In the genomic region with DNA sequence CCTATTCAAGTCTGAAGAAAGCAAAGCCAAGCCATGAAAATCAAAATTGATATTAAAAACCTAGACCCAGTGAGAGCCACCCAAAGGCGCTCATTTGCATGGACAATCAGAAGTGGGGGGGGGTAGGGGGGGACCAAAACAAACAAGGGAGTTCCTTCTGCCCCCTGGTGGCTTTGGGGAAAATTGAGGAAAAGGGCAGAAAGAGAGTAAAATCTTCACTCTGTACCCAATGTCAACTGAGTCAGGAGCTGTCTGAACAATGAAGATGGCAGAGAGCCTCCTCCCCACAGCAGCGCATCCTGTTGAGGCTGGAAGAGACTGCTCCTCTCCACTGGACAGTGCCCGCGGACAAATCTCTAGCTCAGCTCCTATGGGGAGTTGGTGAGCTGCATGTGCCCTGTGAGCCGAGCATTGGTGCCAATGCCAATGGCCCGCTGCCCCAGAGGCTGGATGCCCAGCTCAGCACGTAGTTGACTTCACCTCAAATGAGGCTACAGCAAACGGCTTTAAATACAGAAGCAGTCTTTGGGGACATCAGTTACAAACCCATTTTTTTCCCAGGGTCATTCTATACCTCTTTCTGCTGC, we compare ENCODE assay signal across 8 mouse cellular contexts.
DNase-seq lines count a peak whose midpoint lies in the region; ATAC-seq lines count a peak whose summit lies in the region.

No protein-coding gene starts in this region.

- H3K4me2 ChIP-seq in heart, embryonic 12.5 days = no peak overlapping the region
- no peak overlapping the region for H3K4me2 ChIP-seq in forebrain, embryonic 15.5 days (replicated peaks)
- no peak overlapping the region for H3K4me2 ChIP-seq in midbrain, embryonic 14.5 days (ENCODE audit: low read length)

- no peak overlapping the region for H3K4me3 ChIP-seq in heart, embryonic 12.5 days
- no peak overlapping the region for H3K4me3 ChIP-seq in forebrain, embryonic 15.5 days
- no peak overlapping the region for H3K4me3 ChIP-seq in midbrain, embryonic 14.5 days (replicated peaks; ENCODE audit: low read depth, low read length)

- ATAC-seq in heart, embryonic 12.5 days (ENCODE audit: insufficient number of reproducible peaks, low FRiP score) = no peak
- ATAC-seq in forebrain, embryonic 15.5 days (replicated peaks) = 0 out of 2 replicates have a peak, but pooled peaks have one; percentile 15
- no peak for ATAC-seq in midbrain, embryonic 14.5 days (ENCODE audit: low FRiP score, low TSS enrichment)
- no peak for ATAC-seq in monocyte, adult 5-6 weeks (replicated peaks; ENCODE audit: insufficient number of reproducible peaks, low FRiP score, low TSS enrichment, poor library complexity, severe bottlenecking)

- no peak overlapping the region for H3K27ac ChIP-seq in heart, embryonic 12.5 days (ENCODE audit: poor library complexity, severe bottlenecking)
- peak overlapping the region; percentile 74 for H3K27ac ChIP-seq in forebrain, embryonic 15.5 days (replicated peaks)
- peak overlapping the region; percentile 61; the same call in 1 of the 2 replicates for H3K27ac ChIP-seq in midbrain, embryonic 14.5 days (replicated peaks; ENCODE audit: low read depth, low read length)

- 82% methylated on average over 8 of the region's 8 CpGs for WGBS in heart, embryonic 12.5 days
- 71% methylated on average over 8 of the region's 8 CpGs for WGBS in forebrain, embryonic 15.5 days
- 67% methylated on average over 8 of the region's 8 CpGs for WGBS in midbrain, embryonic 14.5 days

- no peaks in the 10 kb centered on the region for H3K27me3 ChIP-seq in heart, embryonic 12.5 days (replicated peaks)
- H3K27me3 ChIP-seq in forebrain, embryonic 15.5 days = no peaks in the 10 kb centered on the region
- peaks cover 23% of the 10 kb centered on the region for H3K27me3 ChIP-seq in midbrain, embryonic 14.5 days (ENCODE audit: control insufficient read depth, insufficient read depth, low read length)

- 0 out of 2 replicates have a peak, but pooled peaks cover 4% of the 10 kb centered on the region for H3K4me1 ChIP-seq in heart, embryonic 12.5 days (replicated peaks)
- H3K4me1 ChIP-seq in forebrain, embryonic 15.5 days = peaks cover 25% of the 10 kb centered on the region
- H3K4me1 ChIP-seq in midbrain, embryonic 14.5 days (ENCODE audit: control insufficient read depth, insufficient read depth, low read length) = no peaks in the 10 kb centered on the region; the same call in 1 of the 2 replicates

- peaks cover 13% of the 10 kb centered on the region for H3K36me3 ChIP-seq in heart, embryonic 12.5 days
- no peaks in the 10 kb centered on the region for H3K36me3 ChIP-seq in forebrain, embryonic 15.5 days
- H3K36me3 ChIP-seq in midbrain, embryonic 14.5 days (ENCODE audit: control insufficient read depth, insufficient read depth, low read length) = no peaks in the 10 kb centered on the region

- peak; percentile 13 to 18 for DNase-seq in heart, adult 18-20 months
- DNase-seq in ovary, postnatal 36 days (ENCODE audit: low spot score) = peak; percentile 18
- DNase-seq in ovary, adult 18-20 months (ENCODE audit: low spot score) = no peak
- DNase-seq in midbrain, embryonic 14.5 days = peak; percentile 26
- no peak for DNase-seq in thymus, postnatal 10 days (ENCODE audit: low spot score in 2 of 2)

- H3K9me3 ChIP-seq in heart, embryonic 12.5 days (replicated peaks) = peaks cover 7% of the 10 kb centered on the region; the same call in 1 of the 2 replicates
- H3K9me3 ChIP-seq in forebrain, embryonic 15.5 days = no peaks in the 10 kb centered on the region
- H3K9me3 ChIP-seq in midbrain, embryonic 14.5 days (ENCODE audit: control insufficient read depth, low read length) = no peaks in the 10 kb centered on the region

- H3K9ac ChIP-seq in heart, embryonic 12.5 days = no peak overlapping the region
- H3K9ac ChIP-seq in forebrain, embryonic 15.5 days (replicated peaks) = no peak overlapping the region
- H3K9ac ChIP-seq in midbrain, embryonic 14.5 days (replicated peaks; ENCODE audit: low read length) = no peak overlapping the region

Comparison
In these comparisons a context has a peak if more than half of its experiments do, and no peak if none do; other contexts are left out.
1. DNase-seq: peak in heart, adult 18-20 months (2 of 2), ovary, postnatal 36 days (single experiment) and midbrain, embryonic 14.5 days (single experiment); none in ovary, adult 18-20 months (single experiment) and thymus, postnatal 10 days (0 of 2).